Mouse (Mus musculus) cerebellum, adult 2 months (tissue): Measurements from ENCODE around the gene Ccr6.

Experiments used
- CTCF ChIP-seq: fragments of 200-500 bp; IDR thresholded peaks from 2 replicates; pipeline ENCODE4 v1.5.1; 2011; ENCODE audit warnings: low read depth, mild to moderate bottlenecking, control low read depth, low read length, moderate library complexity, borderline replicate concordance; ENCODE audit not compliant: insufficient read depth
- POLR2A ChIP-seq: fragments of 200-500 bp; IDR thresholded peaks from 2 replicates; pipeline ENCODE4 v1.6.1; 2011; ENCODE audit warnings: low read length, control low read depth, borderline replicate concordance; ENCODE audit not compliant: insufficient read depth

- TF ChIP-seq CTCF (no peak), POLR2A (no peak)
These were observed 41.4 kb downstream of the Ccr6 start for GRCm38 (mm10) chr17:8277266-8277665.
